Mouse (Mus musculus) adrenal gland, adult 8-10 months (tissue): ENCODE measurements around the gene Prss56. TPM values are rescaled to one million over a fixed set of nuclear protein-coding genes. Genes with fewer than 3 reads are reported as not detected.
A peak's percentile ranks its signal among the peaks of the same experiment; 100 is the strongest.

Source experiments
- DNase-seq: peaks from one replicate; pipeline ENCODE4 v3.0.0; 2022
- total RNA-seq, 4 experiments: library from RNA; stranded (reverse); gene quantifications; 2 replicates each; pipeline ENCODE4 v1.2.4; 2022

Gene Prss56
- total RNA-seq, result not detected

DNA sequence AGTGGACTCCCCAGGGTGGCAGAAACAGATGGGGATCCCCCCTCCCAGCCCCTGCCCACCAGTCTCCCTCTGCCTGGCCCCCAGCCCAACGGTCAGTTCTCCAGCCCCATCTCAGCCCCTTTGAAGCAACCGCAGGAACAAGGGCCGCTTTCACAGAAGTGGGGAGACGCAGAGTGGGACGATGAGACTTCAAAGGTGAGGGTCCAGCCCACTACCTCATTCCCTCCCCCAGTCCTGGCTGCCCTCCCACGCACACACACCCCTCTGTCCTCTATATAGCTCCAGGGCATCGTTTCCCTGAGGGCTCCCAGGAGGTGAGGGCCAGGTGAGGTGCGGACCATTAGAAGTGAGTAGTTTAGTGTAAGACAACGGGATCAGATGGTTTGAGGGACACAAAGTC is at the start of gene Prss56:
Prss56 (plus strand) TSS at position 301 of the 400 bp plus-strand sequence.
- no peak for DNase-seq

DNA sequence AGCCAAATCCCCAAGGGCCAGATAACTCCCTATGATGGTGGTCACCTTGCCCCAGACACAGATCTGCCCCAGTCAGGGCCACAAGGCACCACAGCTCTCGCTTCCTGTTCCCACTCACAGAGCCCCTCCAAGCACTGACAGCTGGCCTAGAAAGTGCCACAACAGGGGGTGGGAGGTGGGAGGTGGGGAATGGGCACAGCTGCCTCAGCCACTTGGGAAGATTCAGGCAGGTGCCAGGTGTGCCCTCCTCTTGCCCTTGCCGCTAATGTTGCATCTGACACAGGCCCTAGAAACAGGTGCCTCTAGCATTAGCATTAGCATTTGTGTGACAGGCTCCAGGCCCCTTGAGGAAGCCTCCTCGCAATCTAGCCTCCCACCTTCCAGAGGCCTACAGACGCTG is 41.6 kb upstream of the Prss56 start:
- no peak for DNase-seq

DNA sequence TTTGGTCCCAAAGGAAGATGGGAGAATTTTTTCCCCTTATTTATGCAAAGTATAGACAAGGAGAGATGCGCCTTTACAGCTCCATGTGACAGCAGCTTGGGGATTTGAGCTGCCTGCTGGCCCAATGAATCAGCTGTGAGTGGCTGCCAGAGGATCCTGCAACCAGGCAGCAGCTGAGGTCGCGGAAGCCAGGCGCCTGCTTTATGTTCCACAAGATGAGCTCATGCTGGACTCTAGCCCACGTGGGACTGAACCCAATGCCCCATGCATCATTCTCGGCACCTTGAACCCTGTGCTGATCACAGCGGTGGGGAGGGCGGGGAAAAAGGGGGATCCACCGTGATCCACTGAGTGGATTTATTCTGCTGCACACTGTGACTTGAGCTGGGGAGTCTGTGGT is 40.7 kb upstream of the Prss56 start:
- DNase-seq, result peak; percentile 86

DNA sequence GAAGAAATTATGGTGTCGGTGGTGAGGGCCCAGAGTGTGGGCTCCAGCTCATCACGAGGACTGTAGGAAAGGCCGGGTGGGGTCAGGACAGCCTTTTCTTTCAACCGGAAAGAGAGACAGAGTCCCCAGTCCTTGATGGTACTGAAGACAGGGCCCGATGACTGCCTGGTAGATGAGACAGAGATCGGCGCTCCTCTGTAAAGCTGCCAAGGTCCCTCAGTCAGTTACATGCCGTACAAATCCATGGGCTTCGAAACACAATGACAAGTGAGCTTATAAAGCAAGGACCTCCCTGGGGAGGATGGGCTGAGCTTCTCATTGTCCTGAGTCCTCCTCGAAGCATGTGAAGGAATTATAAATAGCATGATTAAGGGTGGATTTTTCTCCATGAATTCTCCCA is 40.0 kb upstream of the Prss56 start:
- peak; percentile 56 for DNase-seq

DNA sequence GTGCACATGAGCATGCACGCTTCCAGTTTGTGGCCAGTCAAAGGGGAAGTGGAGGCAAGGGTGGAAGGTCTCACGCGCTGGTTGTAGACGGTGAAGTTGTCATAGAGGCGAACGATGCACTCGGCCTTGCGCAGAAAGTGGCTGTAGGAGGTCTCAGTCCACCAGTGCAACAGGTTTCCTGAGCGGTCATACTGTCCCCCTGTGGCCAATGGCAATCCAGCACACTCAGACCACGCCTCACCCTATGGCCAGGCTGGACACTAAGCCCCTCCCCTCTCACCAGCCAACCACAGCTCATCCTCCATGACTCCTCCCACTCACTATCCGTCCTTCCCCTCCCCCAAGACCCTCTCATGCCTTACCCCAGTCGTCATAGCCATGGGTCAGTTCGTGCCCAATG is 33.7 kb upstream of the Prss56 start:
- no peak for DNase-seq

DNA sequence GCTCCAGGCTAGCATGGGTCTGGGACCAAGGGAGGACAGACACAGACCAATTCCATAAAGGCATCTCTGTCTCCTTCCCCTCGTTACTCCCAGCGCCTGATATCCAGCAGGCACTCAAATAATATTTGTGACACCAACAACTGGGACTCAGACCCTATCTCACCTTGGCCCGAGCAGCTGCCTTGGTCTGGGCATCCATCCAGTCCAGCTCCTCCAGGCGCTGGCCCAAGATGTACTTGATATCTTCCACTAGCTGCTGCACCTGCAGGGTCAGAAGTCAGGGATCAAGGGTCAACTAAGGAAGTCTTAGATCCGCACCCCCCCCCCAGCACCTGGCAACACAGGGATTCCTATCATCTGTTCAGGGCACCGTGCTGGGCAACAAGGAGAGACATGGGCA is 31.8 kb upstream of the Prss56 start:
- no peak for DNase-seq

DNA sequence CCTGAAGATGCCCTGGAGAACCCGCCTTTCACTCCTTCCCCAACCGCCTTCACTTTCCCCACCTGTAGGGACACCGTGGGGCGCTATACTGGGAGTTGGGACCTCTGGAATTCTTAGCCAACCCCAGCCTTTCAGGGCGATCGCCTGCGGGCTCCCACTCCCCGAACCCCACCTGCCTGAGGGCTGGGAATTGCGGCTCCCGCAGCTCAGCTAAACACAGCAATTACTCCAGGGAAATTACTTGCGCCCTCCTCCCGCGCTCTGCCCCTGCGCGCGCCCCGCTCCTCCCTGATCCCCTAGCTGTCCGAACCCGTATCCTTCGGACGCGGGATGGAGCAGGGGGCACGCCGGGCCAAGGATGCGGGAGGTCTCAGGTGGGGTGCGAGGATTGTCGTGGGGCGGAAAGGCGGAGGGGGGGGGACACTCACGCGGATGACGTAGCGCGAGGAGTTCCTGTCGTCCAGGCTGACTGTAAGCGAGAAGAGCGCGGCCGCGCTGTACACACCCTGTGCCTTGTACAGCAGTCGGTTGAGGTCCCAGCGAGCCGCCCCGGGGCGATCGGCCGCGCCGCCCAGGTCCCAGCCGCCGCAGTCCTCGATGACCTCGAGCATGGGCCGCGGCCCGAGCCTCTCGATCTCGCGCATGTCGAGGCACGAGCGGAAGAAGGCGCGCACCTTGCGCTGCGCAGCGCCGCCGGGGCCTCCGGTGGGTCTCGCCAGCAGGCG is 29.2 kb upstream of the Prss56 start:
- DNase-seq, result no peak

DNA sequence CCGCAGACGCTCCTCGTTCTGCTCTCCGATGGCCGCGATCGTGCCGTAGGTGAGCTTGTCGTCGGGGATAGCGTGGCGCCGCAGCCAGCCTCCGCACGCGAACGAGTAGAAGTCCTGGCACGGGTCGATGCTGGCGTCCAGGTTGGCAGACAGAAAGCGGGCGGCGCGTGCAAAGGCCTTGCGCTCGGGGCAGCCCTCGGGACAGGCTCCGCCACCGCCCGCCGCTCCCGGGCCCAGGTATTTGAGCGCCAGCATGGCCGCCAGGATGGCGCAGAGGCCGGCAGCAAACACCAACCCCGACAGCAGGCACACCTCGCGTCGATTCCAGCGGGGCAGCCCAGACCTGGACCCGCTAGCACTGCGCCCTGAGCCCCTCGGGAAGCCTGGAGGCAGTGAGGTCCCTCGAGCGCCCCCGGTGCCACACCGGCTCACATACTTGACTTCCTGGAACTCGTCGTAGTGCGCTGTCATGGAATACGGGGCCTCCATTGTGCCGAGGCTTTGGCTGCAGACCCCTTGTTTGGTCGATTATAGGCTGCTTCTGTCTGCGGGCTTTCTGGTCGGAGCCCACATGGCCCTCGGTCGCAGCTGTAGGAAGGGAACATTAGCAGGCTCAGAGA is 28.5 kb upstream of the Prss56 start:
- no peak for DNase-seq

DNA sequence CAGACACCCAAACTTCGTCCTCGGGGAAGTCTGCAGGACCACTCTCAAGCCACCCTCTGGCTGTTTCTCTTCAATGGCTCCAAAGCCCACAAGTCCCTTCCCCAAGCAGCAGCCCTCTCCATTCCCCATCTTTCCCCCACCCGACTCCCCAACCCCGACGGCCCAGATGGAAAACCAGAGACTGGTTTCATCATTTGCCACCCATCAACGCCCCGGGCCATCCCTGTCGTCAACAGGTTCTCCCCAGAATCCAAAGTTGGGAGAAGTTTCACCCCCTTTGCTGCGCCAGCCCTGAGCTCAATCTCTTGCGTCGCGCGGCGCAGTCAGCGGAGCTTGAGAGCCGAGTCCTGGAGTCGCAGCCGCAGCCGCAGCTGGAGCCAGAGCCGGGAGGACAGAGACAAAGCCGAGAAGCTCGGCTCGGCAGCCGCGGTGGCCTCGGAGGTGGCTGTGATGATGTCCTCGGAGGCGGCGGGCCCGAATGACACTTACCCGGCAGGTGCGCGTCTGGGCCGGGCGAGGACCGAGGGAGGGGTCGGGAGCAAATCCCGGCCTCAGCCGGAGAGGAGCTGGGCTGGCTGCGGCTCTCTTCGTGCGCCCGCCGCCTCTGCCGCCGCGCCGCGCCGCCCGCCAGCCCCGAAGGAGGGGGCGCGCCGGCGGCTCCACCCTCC is 27.4 kb upstream of the Prss56 start:
- no peak for DNase-seq

DNA sequence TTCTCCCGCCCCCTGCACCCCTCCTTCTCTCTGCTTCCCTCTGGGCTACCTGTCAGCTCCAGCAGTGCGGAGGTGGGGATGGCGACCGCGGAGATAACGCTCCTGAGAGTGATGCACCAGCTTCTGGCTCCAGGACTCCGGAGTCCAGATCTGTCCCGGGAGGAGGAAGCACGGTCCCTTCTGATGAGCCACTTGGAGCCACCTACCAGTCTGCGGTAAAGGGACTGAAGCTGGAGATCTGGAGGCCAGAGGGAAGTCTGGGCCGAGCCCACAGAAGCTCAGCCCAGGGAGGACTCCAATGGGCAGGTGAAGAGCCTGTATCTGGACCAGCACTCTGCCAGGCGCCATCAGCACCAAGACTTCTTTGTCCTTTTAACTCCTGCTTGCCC is 26.9 kb upstream of the Prss56 start, which contains the start of gene Ecel1:
Ecel1 (minus strand) TSS at position 323 of the 389 bp plus-strand sequence.
- no peak for DNase-seq

DNA sequence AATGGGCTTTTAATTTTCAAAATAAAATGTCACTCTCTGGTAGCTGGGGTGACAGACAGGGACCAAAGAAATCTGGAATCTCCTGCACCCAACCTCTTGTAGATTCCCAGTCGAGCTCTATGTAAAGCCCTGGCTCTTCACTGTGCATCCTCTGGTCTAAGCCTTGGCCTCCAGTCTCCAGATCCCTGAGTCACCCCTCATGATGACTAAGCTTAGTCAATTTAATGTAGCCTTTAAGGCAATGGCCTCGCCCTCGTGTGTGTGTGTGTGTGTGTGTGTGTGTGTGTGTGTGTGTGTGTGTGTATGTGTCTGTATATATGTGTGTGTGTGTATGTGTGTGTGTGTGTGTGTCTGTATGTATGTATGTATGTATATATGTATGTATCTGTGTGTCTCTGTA is 23.7 kb upstream of the Prss56 start:
- DNase-seq, result no peak

DNA sequence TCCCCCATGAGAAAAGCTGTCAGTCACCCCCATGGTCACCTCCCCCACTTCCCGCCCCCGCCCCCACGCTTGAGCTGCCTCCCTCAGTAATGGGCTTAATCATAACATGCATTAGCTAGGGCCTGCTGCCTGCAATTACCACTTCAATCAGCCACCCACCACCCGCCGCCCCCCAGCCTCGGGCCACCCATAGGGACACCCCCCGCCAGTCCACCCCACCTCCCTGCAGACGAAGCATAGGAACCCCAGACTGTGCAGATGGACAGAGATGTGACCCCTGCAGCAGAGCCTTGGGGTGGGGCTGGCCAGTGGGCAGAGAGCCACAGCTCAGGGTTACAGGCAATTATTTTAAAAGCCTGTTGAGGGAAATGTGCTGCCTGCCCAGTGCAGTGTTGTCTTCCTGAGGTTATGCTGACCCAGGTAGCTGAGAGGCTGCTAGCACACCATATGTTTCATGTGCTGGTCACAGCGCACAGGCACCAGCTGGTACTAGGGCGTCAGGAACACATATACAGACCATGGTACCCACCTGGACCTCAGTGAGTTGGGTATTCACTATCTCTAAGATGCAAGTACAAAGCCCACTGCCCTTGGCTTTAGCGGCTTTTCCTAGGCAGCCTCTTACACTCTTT is 18.8 kb upstream of the Prss56 start:
- no peak for DNase-seq

DNA sequence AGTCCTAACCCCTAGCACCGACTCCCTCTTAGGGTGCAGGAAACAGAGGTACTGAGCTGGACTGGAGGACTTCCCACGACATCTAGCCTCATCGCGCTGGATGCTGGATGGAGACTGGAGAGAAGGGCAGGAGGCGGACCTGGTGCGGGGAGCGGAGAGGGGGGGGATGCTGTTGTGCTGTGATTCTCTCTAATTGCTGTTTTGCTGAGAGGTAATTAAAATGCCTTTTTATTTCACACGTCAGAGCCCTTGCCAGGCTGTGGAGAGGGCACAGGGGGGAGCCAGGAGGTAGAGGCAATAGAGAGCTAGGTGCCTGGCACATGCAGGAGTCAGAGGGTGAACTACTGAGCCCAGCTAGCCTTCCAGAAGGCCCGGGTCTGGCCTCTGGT is 18.3 kb upstream of the Prss56 start:
- DNase-seq, result no peak

DNA sequence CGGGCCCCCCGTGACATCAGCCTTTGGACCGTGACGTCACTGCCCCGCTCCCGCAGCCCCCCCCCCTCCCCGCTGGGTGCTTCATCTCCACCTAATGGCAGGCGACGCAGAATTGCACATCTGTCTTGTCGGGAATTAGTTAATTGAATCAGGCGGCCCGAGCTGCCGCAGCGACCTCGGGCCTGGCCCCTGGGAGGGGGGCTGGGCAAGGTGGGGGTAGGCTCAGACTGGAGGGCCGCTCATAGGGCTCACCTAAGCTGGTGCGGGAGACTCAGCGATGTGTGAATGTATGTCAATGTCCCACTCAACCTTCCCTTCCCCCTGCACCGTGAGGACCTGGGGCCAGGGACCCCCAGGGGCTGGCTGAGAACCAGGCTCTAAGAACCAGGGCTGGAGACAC is 12.7 kb upstream of the Prss56 start:
- DNase-seq, result no peak

DNA sequence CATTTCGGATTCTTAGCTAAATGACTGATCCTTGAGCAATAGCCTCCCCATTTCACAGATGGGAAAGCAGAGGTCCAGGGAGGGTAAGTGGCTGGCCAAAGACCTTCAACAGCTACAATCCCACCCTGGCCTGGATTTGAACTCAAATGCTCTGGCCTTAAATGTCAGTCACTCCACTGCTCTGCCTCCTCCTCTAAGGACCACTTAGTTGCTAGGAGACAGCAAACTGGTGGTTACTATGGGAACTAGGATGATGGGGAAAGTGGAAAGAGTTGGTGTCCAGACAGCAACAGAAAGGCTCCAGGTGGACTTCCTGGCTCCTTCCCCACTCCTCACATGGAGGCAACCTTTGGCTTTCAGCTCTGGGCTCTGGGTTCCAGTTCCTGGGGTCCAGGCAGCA is 11.8 kb upstream of the Prss56 start:
- DNase-seq, result no peak

DNA sequence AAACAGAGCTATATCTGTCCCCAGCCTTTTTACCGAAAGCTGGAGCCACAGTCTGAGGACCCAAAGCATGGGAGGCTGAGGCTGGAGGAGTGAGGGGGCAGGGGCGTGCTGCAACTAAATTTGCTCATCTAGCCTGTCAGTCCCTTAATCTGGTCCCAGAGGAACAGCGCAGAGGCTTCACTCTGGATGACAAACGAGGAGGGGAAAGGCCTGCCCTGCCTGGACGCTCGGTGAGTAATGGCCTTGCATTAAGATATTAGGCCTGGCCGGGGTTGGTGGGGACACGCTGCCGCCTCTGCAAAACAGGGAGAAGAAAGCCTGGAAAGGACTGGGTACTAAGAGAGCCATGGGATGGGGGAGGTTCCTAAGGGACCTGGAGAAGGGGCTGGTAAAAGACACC is 10.8 kb upstream of the Prss56 start:
- DNase-seq, result no peak

DNA sequence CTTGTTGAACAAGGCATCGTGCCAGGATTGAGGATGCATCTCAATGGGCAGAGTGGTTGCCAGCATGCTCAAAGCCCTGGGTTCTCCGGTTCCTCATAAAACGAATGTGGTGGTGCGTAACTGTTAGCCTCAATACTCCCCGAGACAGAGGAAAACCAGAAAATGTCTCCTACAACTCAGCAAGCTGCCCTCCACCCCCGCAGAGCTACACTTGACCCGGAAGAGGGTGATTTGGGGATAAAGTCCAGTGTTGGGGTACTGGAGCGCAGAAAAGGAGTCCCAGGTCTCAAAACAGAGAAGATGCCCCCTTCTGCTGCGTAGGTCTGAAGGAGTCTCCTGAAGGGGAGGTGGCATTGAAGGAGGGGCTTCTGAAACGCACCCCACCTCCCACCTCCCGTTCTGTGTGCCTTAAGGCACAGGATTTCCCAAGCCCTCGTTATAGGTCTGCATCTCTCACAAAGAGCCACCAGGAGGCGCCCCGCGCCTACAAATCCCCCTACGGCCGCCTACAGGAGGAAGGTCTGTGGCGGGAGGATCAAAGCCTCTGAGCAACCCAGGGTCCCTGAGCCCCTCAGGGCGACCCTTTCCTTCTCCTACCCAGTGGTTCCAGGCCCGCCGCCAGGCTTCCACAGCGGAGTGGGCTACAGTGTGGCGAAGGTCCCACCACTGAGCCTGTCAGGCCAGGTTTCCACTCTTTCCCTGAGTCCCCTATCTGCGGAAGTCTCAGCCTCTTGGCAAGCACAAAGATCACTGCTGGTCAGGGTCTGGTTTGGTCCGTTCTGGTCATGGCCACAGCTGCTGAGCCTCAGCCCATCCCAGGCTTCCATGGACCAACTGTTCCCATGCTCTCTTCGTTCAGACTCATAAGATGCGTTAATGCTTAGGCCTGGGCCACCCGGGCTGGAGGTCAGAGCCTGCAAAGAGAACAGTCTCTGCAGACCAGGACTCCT is 8.8 kb upstream of the Prss56 start:
- DNase-seq, result no peak

DNA sequence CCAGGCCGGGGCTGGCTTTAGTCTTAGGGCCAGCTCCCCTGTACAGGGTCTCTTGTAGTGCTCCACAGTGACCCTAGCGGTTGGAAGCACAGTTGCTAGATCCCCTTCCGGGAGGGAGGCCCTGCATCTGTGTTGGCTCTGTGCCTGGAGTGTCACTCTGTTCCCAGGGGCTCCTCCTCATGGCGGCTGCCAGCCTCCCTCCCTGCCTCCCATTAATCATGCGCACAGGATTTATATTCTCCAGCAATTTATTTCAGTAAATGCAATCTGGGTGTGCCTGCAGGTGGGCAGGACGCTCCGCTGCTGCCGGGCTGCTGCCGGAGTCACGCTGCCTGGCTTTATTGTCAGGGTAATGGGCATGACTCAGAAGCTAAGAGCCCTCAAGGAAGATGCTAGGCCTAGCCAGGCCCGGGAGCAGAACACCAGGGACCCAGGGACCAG is 7.2 kb upstream of the Prss56 start:
- no peak for DNase-seq

DNA sequence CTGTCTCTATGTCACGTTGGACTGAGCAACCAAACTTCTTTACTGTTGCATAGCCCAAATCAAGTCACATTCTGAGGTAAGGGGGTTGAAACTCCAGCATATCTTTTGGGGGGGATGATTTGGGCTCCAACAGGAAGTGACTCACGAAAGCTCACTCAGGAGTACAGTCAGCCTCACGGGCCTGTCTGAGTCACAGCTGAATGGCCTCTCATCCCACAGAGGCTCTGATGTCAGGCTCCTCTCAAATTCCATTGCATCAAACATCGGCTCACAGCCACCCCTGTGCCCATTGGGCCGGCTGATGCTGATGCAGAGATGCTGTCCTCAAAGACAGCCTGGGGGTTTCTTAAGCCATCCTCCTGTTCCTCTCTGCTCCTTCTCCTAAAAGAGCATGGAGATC is 2.2 kb upstream of the Prss56 start:
- peak; percentile 61 for DNase-seq

DNA sequence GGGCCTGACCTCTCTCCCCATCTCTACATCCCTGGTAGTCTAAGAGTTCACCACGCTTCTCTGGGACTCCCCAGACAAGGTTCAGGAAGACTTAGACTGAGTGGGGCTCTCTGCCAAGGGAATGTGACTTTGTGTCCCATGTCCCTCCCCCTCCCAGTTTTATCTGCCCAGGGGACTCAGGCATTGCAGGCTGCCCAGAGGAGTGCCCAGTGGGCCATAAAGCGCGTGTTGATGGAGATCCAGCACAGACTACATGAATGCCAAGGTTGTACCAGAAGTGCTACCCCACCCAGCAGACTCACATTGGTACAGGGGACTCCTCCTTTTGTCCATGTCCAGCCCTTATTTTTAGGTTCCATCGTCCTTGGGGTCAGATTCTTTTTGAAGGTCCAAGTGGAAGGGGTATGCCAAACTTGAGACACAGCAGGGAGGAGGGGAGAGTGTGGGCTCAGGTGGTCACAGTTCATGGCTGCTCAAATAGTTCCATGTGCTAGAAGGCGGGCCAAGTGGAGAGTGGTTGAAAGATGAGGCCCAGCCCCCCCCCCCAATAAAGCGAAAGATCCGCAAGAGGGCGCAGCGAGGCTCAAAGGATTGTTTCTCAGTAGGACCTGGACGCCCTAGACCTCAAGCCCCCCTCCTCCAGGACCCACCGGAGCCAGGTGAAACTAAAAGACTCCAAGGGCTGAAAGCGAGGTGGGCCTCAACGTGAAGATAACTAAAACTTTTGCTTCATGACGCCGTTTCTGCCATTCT is 1.1 kb downstream of the Prss56 start:
- no peak for DNase-seq

DNA sequence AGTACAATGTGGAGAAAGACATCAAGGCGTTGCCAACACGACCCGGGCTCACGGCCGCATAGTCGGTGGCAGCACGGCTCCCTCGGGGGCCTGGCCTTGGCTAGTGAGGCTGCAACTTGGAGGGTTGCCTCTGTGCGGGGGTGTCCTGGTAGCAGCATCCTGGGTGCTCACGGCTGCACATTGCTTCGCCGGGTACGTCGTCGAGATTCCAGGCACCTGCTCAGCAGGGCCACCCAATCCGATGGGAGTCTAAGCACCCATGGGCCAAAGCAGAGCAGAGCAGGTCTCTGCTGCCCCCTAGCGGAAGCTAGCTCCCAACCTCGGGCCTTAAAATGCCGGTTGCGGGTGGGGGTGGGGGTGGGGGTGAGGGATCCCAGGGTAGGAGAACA is 1.6 kb downstream of the Prss56 start:
- peak; percentile 52 for DNase-seq

DNA sequence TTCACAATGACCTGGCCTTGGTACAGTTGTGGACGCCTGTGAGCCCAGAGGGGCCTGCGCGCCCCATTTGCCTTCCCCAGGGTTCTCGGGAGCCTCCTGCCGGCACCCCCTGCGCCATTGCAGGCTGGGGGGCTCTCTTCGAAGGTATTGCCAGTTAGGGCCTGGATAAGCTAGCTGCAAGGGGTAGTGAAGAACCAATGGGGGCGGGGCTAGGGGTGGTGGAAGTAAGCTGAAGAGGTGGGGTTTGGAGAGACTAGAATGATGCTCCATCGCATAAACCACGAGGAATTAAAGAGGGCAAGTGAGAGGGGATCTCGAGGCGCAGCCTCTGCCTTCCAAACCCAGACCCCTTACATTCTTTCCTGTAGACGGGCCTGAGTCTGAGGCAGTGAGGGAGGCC is 2.4 kb downstream of the Prss56 start:
- DNase-seq, result no peak
